Mouse (Mus musculus) brain, embryonic 18.5 days (tissue): ENCODE measurements around the gene Adra2b.

ENCODE experiments used
- DNase-seq: peaks from one replicate; pipeline ENCODE4 v3.0.0-alpha.2; 2012; ENCODE audit warnings: low read depth, low spot score

Gene Adra2b

DNA sequence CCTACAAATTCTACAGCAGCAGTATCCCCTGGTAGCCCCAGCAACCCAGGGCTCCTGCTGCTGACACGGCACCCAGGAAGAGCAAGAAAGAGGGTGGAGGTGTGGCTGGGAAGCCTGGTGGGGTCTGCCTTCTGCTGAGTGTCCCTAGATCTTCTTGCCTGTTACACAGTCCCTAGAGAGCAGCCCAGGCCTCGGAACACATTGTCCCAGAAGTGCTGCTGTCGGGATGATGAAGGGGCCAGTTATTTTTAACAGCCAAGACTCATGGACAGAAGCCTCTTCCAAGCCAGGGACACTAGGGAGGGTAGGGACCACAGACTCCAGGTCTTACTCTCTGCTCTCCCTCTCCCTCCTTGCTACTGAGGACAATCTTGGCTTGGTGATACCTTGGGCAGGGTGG lies 16.2 kb downstream of the Adra2b start:
- DNase-seq, result no peak

DNA sequence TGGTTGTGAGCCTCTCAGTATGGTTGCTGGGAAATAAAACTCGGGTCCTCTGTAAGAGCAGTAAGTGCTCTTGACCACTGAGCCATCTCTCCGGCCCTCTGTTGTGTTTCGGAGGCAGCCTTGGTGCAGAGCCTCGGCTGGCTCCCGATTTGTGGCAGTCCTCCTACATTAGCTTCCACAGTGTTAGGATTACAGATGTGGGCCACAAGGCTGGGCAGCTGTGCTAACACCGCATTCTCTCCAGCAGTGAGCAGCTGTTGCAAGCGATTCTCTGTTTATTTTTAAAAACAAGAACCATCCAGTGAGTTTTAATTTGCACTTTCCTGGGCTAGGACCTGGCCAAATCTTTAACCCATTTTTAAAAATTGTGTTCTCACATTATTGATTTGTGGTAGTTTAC lies 20.9 kb downstream of the Adra2b start:
- no peak for DNase-seq

DNA sequence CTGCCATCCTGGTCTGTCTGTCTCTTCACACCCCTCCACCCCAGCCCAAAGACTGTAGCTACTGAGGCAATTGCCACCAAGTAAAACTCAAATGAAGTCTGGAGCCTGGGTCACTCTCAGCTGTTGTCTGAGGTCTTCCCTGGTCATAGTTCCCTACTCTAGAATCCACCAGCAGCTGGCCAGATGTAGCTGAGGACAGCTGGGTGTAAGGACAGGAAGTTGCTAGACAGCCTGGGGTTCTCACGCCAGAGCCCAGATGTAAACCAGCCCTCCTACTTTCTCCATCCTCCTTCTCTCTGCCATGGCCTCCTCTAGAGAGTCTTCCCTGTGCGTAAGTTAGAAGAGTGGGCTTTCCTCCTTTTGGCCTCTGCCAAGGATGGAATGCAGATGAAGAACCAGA lies 24.5 kb downstream of the Adra2b start:
- DNase-seq, result no peak

DNA sequence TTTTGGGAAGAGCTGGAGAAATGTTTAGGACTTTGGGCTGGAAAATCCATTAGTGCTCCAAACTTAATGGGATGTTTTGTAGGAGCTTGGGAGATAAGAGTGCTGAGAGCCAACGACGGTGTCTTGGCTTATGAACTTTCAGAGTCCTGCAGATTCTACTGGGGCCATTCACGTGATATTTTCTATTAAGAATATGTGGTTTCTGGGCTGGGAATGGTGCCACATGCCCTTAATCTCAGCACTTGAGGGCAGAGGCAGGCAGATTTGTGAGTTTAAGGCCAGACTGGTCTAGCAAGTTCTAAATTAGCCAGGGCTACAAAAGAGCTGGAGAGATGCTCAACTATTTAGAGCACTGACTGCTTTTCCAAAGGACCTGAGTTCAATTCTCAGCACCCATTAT lies 27.3 kb downstream of the Adra2b start:
- no peak for DNase-seq

DNA sequence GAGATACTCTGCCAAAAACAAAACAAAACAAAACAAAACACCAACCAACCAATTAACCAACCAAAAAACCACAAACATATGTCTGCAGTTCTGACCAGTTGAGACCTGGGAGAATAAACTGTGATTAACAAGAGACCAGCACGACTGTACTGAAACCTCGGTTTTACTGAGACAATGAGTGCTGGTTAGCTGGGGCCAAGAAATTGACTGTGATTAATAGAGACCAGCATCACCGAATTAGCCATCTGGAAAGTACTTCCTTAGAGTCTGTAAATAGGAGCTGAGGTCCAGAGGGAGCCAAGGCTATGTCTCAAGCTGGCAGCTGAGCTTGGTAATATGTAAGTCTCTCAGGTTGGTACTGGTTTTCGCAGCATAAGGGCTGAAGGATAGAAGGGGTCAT lies 27.8 kb downstream of the Adra2b start:
- DNase-seq, result no peak

DNA sequence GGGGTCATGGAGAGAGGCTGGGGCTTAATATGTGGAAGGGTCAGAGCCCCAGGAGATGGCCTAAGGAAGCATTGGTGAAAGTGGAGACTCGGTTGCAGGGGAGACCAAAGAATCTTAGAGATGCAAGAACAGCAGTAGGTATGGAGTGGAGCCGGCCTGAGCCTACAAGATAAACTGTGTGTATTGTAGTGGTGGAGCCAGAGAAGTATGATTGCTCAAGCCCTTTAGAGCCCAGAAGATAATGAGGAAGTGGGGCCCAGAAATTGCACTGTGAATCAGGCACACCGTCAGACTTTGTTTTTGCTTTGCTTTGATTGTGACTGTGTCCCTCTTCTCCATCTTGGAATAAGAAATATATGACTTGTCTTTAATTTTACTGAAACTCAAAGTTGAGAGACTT lies 28.3 kb downstream of the Adra2b start:
- no peak for DNase-seq

DNA sequence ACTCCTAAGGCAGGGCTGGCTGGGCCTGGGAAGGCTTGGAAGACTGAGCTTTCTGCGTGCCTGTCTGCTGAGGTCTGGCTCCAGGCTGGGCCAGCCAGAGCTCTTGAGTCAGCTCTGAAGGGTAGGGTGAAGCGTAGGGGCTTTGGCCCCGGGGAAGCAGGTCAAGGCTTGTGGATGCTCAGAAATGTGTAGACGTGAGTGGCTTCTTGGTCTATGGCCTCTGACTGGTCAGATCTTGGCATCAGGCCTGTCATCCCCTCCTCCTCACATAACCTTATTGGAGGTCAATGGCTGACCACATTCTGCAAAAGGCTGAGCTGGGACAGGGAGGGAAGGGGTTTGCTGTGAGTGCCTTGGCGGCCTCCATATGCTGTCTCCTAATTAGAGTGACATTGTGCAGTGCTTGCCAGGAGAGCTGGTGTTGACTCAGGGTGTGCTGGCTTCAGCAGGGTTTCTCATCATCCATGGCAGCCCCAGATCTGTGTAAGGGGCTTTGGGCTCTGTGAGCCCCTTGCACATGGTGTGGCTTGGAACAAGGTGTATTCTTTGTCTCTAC lies 31.7 kb downstream of the Adra2b start:
- no peak for DNase-seq

DNA sequence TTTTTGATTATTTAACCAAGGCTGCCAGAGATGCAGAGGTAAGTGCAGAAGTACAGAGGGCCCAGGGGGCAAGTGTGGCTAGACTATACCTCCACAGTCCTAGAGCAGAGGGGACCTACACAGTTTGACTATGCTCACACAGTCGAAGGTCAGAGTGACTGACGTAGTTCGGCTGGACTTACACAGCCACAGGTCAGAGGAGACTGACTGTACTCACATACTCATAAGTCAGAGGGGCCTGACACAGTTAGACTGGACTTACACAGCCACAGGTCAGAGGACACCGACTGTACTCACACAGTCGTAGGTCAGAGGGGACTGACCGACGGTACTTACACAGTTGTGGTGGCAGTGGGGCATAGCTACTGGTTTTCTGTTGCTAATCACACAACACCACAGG lies 35.7 kb downstream of the Adra2b start:
- DNase-seq, result no peak

DNA sequence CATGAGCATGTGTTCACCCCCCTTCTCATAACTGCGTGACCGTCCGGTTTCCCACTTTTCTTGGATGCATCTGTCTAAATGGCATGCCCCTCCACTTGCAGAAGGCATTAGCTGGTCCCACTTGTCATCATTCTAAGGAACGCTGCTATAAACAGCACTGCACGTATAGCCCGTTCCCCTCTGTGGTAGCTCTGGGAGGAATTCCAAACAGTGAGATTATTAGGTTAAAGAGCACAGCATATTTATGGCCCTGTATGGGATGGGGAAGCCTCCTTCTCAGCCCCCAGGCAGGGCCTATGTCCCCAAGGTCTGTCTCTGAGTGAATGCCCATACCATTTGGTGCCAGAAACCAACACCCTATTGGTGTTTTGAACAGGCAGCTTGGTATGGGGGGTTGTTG lies 48.1 kb downstream of the Adra2b start:
- no peak for DNase-seq

DNA sequence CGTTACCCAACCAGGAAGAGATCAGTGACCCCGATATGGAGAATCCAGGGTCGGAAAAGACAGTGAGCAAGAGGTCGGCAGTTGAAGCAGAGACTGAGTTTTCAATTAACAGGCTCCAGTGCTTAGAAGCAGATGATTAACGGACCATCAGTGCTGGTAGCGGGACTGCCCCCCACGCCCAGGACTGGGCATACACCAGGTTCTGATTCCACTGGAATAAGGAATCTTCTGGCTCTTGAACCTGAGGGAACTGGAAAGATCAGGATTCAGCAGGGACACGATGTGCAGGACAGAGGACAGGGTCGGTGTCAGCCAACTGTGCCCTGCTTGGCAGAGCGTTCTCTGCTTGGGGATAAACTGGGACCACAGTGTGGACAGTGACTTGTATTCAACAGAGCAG lies 52.8 kb downstream of the Adra2b start:
- DNase-seq, result no peak

DNA sequence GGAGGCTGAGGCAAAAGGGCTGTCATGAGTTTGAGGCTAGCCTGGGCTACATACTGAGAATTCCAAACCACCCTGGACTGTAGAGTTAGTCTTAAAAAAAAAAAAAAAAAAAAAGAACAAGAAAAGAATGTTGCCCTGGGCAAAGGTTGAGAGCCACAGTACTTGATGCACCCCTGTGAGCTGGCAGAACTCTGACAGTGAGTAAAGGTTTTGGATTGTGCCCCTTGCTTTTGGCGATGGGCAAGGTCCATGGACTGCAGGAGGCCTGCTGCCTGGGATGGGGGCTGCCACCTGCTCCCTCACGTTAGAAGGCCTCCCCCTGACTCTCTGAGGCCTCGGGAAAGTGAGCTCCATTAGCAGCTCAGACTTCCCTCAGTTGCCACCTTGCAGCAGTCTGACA lies 53.7 kb downstream of the Adra2b start:
- no peak for DNase-seq
